Mouse (Mus musculus): ENCODE measurements around the gene Terb1.

- no peak for TF ChIP-seq CTCF (conservative IDR thresholded peaks at IDR 0.05; ENCODE audit: low read length)
- TF ChIP-seq NANOG (IDR thresholded peaks at IDR 0.05; ENCODE audit: borderline replicate concordance, low read length): no peak
Observed at GRCm38 (mm10) chr8:104427703-104428102, 82.0 kb downstream of the Terb1 start.
